Mouse (Mus musculus): ENCODE measurements around the gene Tsku.

- no peak for TF ChIP-seq CTCF (IDR thresholded peaks at IDR 0.05; ENCODE audit: low read depth)
- no peak for TF ChIP-seq EP300 (IDR thresholded peaks at IDR 0.05; ENCODE audit: low read depth)
Measured at GRCm38 (mm10) chr7:98407615-98408014, 46.5 kb upstream of the Tsku start.
